Comparison of ENCODE assay signal across 24 mouse cellular contexts in the genomic region with DNA sequence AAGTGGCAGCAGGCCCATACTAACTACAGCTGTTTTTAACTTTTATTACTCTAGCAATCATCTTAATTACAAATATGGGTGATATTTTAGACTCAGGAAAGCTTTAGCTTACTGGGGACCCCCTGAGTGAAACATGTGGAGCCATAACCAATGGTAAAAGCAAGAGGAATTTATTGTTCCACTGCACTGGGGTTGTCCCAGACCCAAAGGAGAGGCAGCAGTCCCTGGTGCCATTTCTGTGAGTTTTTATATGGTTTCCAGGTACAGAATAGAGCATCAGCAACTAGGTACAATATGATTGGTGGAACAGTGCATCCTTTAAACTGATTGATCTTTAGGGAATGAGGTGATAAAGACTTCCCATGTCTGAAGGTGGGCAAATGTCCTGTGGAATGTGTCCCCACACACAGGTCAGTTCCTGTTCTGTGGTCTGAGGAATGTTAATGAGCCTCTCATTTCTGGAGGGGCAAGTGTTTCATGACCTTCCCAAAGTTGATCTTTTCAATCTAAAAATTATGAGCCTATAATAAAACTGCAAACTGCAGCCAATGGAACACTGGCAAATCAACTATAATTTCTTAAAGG.
A peak's percentile ranks its signal among the peaks of the same experiment; 100 is the strongest.
DNase-seq lines count a peak whose midpoint lies in the region; ATAC-seq lines count a peak whose summit lies in the region.
"Had no signal": no experiment of that assay in that cellular context is flagged by ENCODE, and none has a peak within 500 bp of the region (broad histone marks: within the 10 kb centered on the region; RNA-seq: fewer than 3 reads in every experiment).

No protein-coding gene starts in this region.

- H3K36me3 ChIP-seq in limb, embryonic 13.5 days, result no peaks in the 10 kb centered on the region
- no peaks in the 10 kb centered on the region for H3K36me3 ChIP-seq in intestine, embryonic 15.5 days
- H3K36me3 ChIP-seq: embryonic facial prominence, embryonic 13.5 days; embryonic facial prominence, embryonic 15.5 days; forebrain, embryonic 10.5 days; forebrain, embryonic 12.5 days; G1E had no signal

- no peak overlapping the region for H3K4me2 ChIP-seq in limb, embryonic 13.5 days (replicated peaks)
- H3K4me2 ChIP-seq in intestine, embryonic 15.5 days (replicated peaks), result no peak overlapping the region
- H3K4me2 ChIP-seq: embryonic facial prominence, embryonic 13.5 days; embryonic facial prominence, embryonic 15.5 days; forebrain, embryonic 12.5 days had no signal

- DNase-seq in ES-CJ7 (ENCODE audit: low read depth, low spot score) (peak; percentile 8), R1 (ENCODE audit: low read depth, low spot score) (peak; percentile 6), MN1 (ENCODE audit: low spot score) (no peak)
- no peak for DNase-seq in T-cell, adult 2 months (ENCODE audit: low spot score)
- DNase-seq: adrenal gland, adult 2 months; adrenal gland, postnatal 10 days; adrenal gland, postnatal 25 days; cerebellum, adult 11 months; cerebellum, adult 18-20 months; cerebellum, adult 8-10 months; cerebellum, adult 9-11 months; cerebellum, postnatal 14 days; cerebellum, postnatal 36 days; embryo, embryonic 11 days had no signal

- H3K9ac ChIP-seq in limb, embryonic 13.5 days, result no peak overlapping the region
- no peak overlapping the region for H3K9ac ChIP-seq in intestine, embryonic 15.5 days
- H3K9ac ChIP-seq: embryonic facial prominence, embryonic 13.5 days; embryonic facial prominence, embryonic 15.5 days; forebrain, embryonic 12.5 days had no signal

- H3K4me3 ChIP-seq in limb, embryonic 13.5 days, result no peak overlapping the region
- H3K4me3 ChIP-seq in intestine, embryonic 15.5 days (replicated peaks), result no peak overlapping the region
- H3K4me3 ChIP-seq: embryonic facial prominence, embryonic 13.5 days; embryonic facial prominence, embryonic 15.5 days; erythroblast, embryonic 14.5 days; forebrain, embryonic 10.5 days; forebrain, embryonic 12.5 days had no signal

- H3K27me3 ChIP-seq in limb, embryonic 13.5 days, result no peaks in the 10 kb centered on the region
- no peaks in the 10 kb centered on the region for H3K27me3 ChIP-seq in intestine, embryonic 15.5 days (replicated peaks)
- H3K27me3 ChIP-seq: embryonic facial prominence, embryonic 13.5 days; embryonic facial prominence, embryonic 15.5 days; forebrain, embryonic 12.5 days had no signal

- no peaks in the 10 kb centered on the region for H3K9me3 ChIP-seq in limb, embryonic 13.5 days
- H3K9me3 ChIP-seq in intestine, embryonic 15.5 days, result no peaks in the 10 kb centered on the region
- H3K9me3 ChIP-seq: embryonic facial prominence, embryonic 13.5 days; embryonic facial prominence, embryonic 15.5 days; forebrain, embryonic 10.5 days; forebrain, embryonic 12.5 days; G1E had no signal

- no peak overlapping the region for H3K27ac ChIP-seq in limb, embryonic 13.5 days
- H3K27ac ChIP-seq in intestine, embryonic 15.5 days, result no peak overlapping the region
- H3K27ac ChIP-seq: embryonic facial prominence, embryonic 13.5 days; embryonic facial prominence, embryonic 15.5 days; forebrain, embryonic 10.5 days; forebrain, embryonic 12.5 days had no signal

- peaks cover 9% of the 10 kb centered on the region; the same call in 1 of the 2 replicates for H3K4me1 ChIP-seq in limb, embryonic 13.5 days
- no peaks in the 10 kb centered on the region for H3K4me1 ChIP-seq in intestine, embryonic 15.5 days (replicated peaks)
- H3K4me1 ChIP-seq: embryonic facial prominence, embryonic 13.5 days; embryonic facial prominence, embryonic 15.5 days; forebrain, embryonic 10.5 days; forebrain, embryonic 12.5 days had no signal

- peak; percentile 86 for ATAC-seq in limb, embryonic 13.5 days (ENCODE audit: low FRiP score, low read depth)
- ATAC-seq in intestine, embryonic 15.5 days, result no peak
- ATAC-seq: forebrain, embryonic 14.5 days; forebrain, embryonic 16.5 days had no signal

Comparison
In these comparisons a context has a peak if more than half of its experiments do, and no peak if none do; other contexts are left out.
1. DNase-seq: peak in ES-CJ7 (single experiment) and R1 (single experiment); none in T-cell, adult 2 months (single experiment) and MN1 (single experiment).